Mouse (Mus musculus) lung, postnatal 0 days (tissue): Measurements from ENCODE around the gene Heatr5b.

ENCODE experiments used
- CTCF ChIP-seq: IDR thresholded peaks from 2 replicates; pipeline ENCODE4 v1.5.1; 2016; ENCODE audit warnings: antibody characterized with exemption, mild to moderate bottlenecking
- EP300 ChIP-seq: IDR thresholded peaks from 2 replicates; pipeline ENCODE4 v1.6.1; 2016; ENCODE audit warnings: antibody characterized with exemption, mild to moderate bottlenecking, control low read depth

- TF ChIP-seq CTCF, result no peak
- TF ChIP-seq EP300, result no peak
These were observed 69.1 kb downstream of the Heatr5b start for GRCm38 (mm10) chr17:78766084-78766483.
